Mouse (Mus musculus) liver, adult (tissue): ENCODE measurements around the gene Znfx1.

Experiments used
- GATA4 ChIP-seq: IDR thresholded peaks from 2 replicates; pipeline ENCODE4 v1.6.1; 2014; ENCODE audit warnings: mild to moderate bottlenecking, low read length; ENCODE audit not compliant: insufficient replicate concordance

Znfx1 gene

GRCm38 (mm10) chr2:166995796-166996532 lies 66.9 kb downstream of the Znfx1 start, which contains the start of gene Stau1:
Gene Stau1, minus strand, starts transcription at chr2:166996299.
- no peak for TF ChIP-seq GATA4

GRCm38 (mm10) chr2:166995021-166995795 lies 67.6 kb downstream of the Znfx1 start:
- TF ChIP-seq GATA4: no peak

GRCm38 (mm10) chr2:166991945-166992344 lies 70.9 kb downstream of the Znfx1 start:
- TF ChIP-seq GATA4: no peak

- no peak for TF ChIP-seq GATA4
Measured at GRCm38 (mm10) chr2:166990861-166991260, 72.0 kb downstream of the Znfx1 start.
